Mouse (Mus musculus) brain, embryonic 14.5 days (tissue): ENCODE results near the gene Dnajc21.
A peak's percentile ranks its signal among the peaks of the same experiment; 100 is the strongest.

ENCODE experiments used
- CTCF ChIP-seq: fragments of 200-500 bp; IDR thresholded peaks from 2 replicates; pipeline ENCODE4 v1.5.1; 2012; ENCODE audit warnings: inconsistent platforms, mild to moderate bottlenecking, moderate library complexity, borderline replicate concordance; ENCODE audit not compliant: insufficient read depth, insufficient read length; ENCODE audit errors: extremely low read depth
- POLR2A ChIP-seq: fragments of 200-500 bp; IDR thresholded peaks from 2 replicates; pipeline ENCODE4 v1.6.1; 2012; ENCODE audit warnings: mild to moderate bottlenecking, inconsistent platforms, borderline replicate concordance; ENCODE audit not compliant: poor library complexity, insufficient read depth, insufficient read length, severe bottlenecking; ENCODE audit errors: extremely low read depth

DNA sequence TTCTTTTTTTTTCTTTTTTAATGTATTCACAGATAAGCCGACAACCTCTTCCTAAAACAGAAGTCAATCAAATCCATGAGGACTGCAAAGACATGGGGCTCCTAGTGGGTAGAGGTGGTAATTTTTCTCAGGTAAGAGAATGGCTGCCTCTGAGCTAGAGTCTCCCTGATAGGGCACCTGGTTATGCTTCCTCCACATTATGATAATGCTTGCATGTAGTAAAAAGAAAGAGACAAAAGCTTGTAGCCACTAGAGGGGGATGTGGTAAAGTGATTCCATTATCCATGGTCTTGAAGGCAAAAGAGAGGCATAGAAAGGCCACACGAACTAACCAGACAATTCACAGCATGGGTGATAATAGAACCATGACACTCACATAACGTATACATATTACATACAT is 69.9 kb downstream of the Dnajc21 start:
- TF ChIP-seq CTCF (peak; percentile 4; the same call in 1 of the 2 replicates), POLR2A (no peak)
